Mouse (Mus musculus) telencephalon, adult 2 months (tissue): ENCODE measurements around the gene Srrm4.

ENCODE experiments used
- DNase-seq: peaks from one replicate; pipeline ENCODE4 v3.0.0-alpha.2; 2011; ENCODE audit warnings: low read depth, low spot score

Gene Srrm4

GRCm38 (mm10) chr5:116491794-116492420, 99.7 kb downstream of the Srrm4 start:
- DNase-seq, result no peak

GRCm38 (mm10) chr5:116490826-116491225, 100.8 kb downstream of the Srrm4 start:
- DNase-seq, result no peak

GRCm38 (mm10) chr5:116489621-116490020, 102.0 kb downstream of the Srrm4 start:
- DNase-seq, result no peak

- no peak for DNase-seq
Observed at GRCm38 (mm10) chr5:116486135-116486534, 105.5 kb downstream of the Srrm4 start.

- DNase-seq, result peak; percentile 47
Observed at GRCm38 (mm10) chr5:116485069-116485468, 106.5 kb downstream of the Srrm4 start.

- no peak for DNase-seq
Observed at GRCm38 (mm10) chr5:116484236-116484635, 107.4 kb downstream of the Srrm4 start.

GRCm38 (mm10) chr5:116478607-116479371, 112.8 kb downstream of the Srrm4 start:
- no peak for DNase-seq

- DNase-seq, result no peak
Observed at GRCm38 (mm10) chr5:116476006-116476405, 115.6 kb downstream of the Srrm4 start.

- DNase-seq, result no peak
Observed at GRCm38 (mm10) chr5:116461354-116462042, 130.1 kb downstream of the Srrm4 start.

- DNase-seq, result peak; percentile 42
Observed at GRCm38 (mm10) chr5:116459970-116460369, 131.6 kb downstream of the Srrm4 start.

- DNase-seq, result no peak
Observed at GRCm38 (mm10) chr5:116457791-116458190, 133.8 kb downstream of the Srrm4 start.

- no peak for DNase-seq
Observed at GRCm38 (mm10) chr5:116456796-116457515, 134.7 kb downstream of the Srrm4 start.

- DNase-seq, result no peak
Observed at GRCm38 (mm10) chr5:116453401-116453851, 138.2 kb downstream of the Srrm4 start.

- DNase-seq, result no peak
Observed at GRCm38 (mm10) chr5:116450901-116451300, 140.7 kb downstream of the Srrm4 start.

GRCm38 (mm10) chr5:116449522-116450225, 141.9 kb downstream of the Srrm4 start:
- no peak for DNase-seq

- DNase-seq, result no peak
Observed at GRCm38 (mm10) chr5:116448409-116449191, 143.0 kb downstream of the Srrm4 start.

- no peak for DNase-seq
Observed at GRCm38 (mm10) chr5:116447821-116448350, 143.7 kb downstream of the Srrm4 start.

GRCm38 (mm10) chr5:116446552-116446951, 145.1 kb downstream of the Srrm4 start:
- peak; percentile 55 for DNase-seq

GRCm38 (mm10) chr5:116445634-116446367, 145.8 kb downstream of the Srrm4 start:
- DNase-seq, result no peak
